Mouse (Mus musculus) CD8-positive naive resting alpha-beta T cell, adult 2 months (primary cell): Measurements from ENCODE around the gene Fer.

Source experiments
- DNase-seq, 2 experiments: peaks; one replicate each; pipeline ENCODE4 v3.0.0; 2022; ENCODE audit warnings: low read depth in 2 of 2, low spot score in 2 of 2

Fer gene

GRCm38 (mm10) chr17:63974253-63974652, 111.4 kb downstream of the Fer start:
- DNase-seq = no peak

- no peak for DNase-seq
Measured at GRCm38 (mm10) chr17:63978794-63979571, 116.1 kb downstream of the Fer start.

- no peak for DNase-seq
Measured at GRCm38 (mm10) chr17:63980167-63980566, 117.3 kb downstream of the Fer start.

- DNase-seq = no peak
Measured at GRCm38 (mm10) chr17:63988710-63989109, 125.8 kb downstream of the Fer start.

DNA sequence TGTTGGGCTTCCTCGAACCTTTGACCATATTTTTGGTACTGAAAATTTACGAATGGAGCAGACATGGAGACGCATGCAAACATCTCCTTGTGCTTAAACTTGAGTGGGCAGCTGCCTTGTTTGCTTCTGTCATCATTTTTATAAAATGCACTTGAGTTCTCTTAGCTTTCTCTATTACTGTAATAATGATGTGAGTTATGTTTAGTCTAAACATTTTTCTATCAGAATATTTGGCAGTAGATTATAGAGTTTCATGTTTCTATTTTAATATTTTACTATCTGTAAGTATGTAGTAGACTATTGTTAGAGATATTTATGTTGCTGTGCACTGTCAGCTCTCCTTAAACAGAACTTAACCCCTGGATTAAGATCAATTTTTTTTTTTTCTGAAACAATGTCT, 128.3 kb downstream of the Fer start:
- DNase-seq = no peak

DNA sequence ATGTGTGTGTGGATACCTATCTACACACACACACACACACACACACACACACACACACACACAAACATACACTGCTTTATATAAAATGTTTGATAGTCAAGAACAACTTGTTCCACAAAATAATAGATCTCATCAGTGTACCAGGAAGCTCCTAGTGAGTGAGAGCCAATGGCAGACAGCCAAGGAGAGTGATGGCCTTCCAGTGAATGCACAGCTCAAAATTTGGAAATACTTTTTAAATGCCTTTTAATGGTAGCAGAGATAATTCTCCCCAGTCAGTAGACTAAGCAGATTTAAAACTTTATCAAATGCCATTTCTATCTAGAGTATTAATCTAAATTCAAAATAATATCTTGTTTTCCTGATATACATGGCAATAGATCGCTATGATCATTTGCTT, 133.1 kb downstream of the Fer start:
- DNase-seq = no peak

GRCm38 (mm10) chr17:63997643-63998042, 134.8 kb downstream of the Fer start:
- no peak for DNase-seq

DNA sequence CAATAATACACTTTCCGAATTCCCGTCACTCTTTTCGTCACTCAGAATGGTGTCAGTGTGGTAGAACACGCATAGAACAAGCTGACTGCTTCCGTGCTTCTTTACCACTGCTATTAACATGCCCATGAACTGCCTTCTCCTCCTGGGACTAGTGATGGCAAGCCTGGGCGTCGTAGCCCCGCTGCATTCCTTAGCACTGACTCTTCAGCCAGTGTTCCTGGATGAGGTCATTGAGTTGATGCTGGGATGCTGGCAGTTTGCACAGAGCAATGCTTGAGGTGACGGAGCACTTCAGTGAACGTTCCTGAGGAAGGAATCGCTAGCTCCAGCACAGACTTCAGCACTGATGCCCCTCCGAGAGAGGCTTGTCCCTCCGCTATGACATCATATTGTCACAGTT, 140.6 kb downstream of the Fer start:
- no peak for DNase-seq

GRCm38 (mm10) chr17:64005575-64006249, 142.8 kb downstream of the Fer start:
- no peak for DNase-seq

- DNase-seq = no peak
Measured at GRCm38 (mm10) chr17:64016606-64017005, 153.7 kb downstream of the Fer start.

GRCm38 (mm10) chr17:64018240-64018639, 155.4 kb downstream of the Fer start:
- no peak for DNase-seq

- DNase-seq = no peak
Measured at GRCm38 (mm10) chr17:64018870-64019269, 156.0 kb downstream of the Fer start.

GRCm38 (mm10) chr17:64019646-64020045, 156.8 kb downstream of the Fer start:
- no peak for DNase-seq

GRCm38 (mm10) chr17:64026485-64026884, 163.6 kb downstream of the Fer start:
- DNase-seq = no peak

GRCm38 (mm10) chr17:64041771-64042170, 178.9 kb downstream of the Fer start:
- DNase-seq = no peak

GRCm38 (mm10) chr17:64045326-64045725, 182.5 kb downstream of the Fer start:
- no peak for DNase-seq

DNA sequence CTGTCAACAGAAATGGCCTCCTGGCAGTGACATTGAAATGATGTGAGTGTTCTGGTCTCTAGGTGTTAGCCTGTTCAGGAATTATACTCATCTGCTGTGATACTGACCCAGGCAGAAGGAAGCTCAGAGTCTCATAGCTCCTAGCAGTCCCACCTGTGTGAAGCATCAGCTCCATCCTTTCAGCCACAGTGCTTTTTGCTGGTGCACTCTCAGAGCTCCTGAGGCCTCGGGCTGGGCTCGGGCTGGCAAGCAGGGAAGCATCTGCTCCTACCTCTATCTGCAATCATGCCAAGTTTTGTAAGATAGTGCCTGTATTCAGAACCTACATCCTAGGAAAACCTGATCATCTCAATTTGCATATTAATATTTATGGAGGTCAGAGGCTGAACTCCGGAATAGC, 183.7 kb downstream of the Fer start:
- no peak for DNase-seq

DNA sequence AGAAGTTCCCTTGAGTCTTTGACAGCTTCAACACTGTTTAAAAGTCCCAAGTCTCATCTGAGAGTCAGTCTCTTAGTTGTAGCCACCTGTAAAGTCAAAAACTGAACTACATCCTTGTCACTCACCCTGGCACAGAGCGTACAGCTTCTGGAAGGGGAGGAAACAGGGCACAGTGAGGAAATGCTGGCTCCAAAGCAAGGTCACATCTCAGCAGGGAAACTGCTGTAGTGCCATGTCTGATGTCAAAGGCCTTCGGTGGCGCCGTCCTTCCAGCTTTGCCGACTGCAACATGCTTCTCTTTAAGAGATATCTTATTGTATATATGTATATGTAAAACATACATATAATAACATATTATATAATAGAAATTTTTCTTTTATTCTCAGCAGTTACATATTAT, 188.0 kb downstream of the Fer start:
- no peak for DNase-seq

DNA sequence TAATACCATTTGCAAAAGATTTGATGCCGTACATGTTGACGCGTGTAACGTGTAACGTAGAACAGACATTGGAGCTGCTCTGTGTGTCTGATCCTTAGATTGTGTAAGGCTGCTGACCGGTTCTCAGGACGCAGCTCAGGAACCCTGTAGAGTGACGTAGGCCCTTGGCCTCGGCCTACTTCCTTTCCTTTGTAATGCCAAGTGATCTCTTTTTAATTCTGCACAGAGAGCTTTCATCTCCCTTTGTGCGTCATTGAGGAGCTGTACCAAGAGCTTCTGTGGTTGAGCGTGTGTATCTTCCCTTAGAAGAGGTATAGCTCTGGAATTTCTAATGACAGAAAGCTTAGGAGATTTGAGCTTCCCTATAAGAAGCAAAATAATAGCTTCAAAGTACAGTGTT, 190.8 kb downstream of the Fer start:
- DNase-seq = no peak

DNA sequence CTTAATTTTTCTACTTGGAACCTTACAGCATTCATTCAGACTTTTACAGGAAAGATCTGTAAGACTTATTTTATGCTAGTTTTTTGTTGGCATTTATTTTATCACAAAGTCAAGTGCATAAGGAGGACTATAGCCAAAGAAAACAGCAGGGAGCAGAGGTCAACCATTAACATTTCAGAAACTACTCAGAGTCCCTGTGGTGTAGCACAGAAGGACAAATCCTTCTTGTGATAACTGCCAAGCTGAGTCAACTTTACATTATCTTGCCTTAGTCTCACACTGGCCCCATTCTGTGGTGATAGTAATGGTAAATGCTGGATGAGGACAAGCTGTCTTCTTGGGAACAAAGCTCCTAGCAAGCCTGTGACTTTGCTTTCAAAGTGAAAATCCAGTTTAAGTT, 197.7 kb downstream of the Fer start:
- DNase-seq = no peak

- DNase-seq = no peak
Measured at GRCm38 (mm10) chr17:64065243-64065642, 202.4 kb downstream of the Fer start.

DNA sequence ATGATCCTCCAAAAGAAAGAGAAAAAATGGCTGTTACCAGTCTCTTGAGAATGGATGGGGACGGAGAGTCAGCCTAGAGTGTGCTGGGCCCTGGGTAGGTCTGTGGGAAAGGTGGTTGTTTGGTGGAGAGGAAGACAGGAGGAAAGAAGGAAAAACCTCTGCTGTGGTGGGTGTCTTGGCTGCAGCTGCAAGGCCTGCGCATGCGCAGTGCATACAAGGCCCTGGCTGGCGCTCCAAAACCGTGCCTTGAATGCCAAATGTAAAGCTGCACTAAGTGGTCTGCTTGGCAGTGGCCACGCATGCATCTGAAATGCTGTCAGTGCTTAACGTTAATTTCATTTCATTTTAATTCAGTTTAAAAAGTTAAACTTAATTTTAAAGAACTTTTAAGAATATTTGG, 214.5 kb downstream of the Fer start:
- DNase-seq = no peak

- no peak for DNase-seq
Measured at GRCm38 (mm10) chr17:64084751-64085150, 221.9 kb downstream of the Fer start.
